7 mouse cellular contexts compared by ENCODE assay signal in the genomic region with DNA sequence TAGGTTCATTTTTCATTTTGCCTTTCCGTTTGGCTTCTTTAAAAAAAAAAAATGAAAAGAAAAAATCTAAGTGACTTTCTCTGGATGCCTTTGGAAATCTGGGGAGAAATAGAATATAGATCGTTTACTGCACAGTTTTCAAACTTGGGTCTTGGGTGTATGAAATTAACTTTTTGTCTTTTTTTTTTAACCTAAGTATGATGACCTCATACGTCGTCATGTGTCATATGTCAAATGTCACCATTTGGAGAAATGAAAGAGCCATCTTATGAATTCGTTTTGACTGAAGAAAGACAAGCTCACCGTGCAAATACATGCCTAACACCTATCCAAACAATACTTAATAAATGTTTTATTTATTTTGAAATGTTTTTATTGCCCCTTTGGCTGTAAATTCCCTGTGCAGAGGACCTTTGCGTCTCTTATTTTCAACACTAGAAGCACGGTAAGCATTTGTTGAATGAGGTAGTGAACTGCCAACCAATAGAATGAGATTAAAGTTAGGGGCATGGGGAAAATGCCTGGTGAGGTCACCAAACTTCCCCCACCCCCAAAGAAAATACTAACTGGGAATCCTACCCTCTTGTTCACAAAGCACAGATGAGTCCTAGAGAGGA. TPM values are rescaled to one million over a fixed set of nuclear protein-coding genes. Genes with fewer than 3 reads are reported as not detected.
DNase-seq lines count a peak whose midpoint lies in the region; ATAC-seq and TF ChIP-seq lines count a peak whose summit lies in the region.

No protein-coding gene starts in this region.

- 6% methylated on average over 8 of the region's 8 CpGs for WGBS in lung, adult 2 months
- 18% methylated on average over 8 of the region's 8 CpGs for WGBS in embryonic facial prominence, embryonic 10.5 days
- 6% methylated on average over 8 of the region's 8 CpGs for WGBS in intestine, embryonic 14.5 days

- no peak for DNase-seq in lung, adult 2 months
- DNase-seq in lung, postnatal 14 days = no peak
- no peak for DNase-seq in embryonic facial prominence, embryonic 10.5 days (ENCODE audit: low spot score)
- DNase-seq in intestine, embryonic 14.5 days (ENCODE audit: low spot score) = no peak
- no peak for DNase-seq in adrenal gland, postnatal 25 days
- DNase-seq in thymus, adult 18-20 months = no peak

- peaks cover 21% of the 10 kb centered on the region for H3K79me2 ChIP-seq in myocyte (ENCODE audit: control insufficient read depth, insufficient read depth)

- H3K9me3 ChIP-seq in embryonic facial prominence, embryonic 10.5 days = no peaks in the 10 kb centered on the region
- H3K9me3 ChIP-seq in intestine, embryonic 14.5 days (ENCODE audit: control insufficient read depth, low read length) = no peaks in the 10 kb centered on the region

- ATAC-seq in intestine, embryonic 14.5 days (replicated peaks; ENCODE audit: low FRiP score, low TSS enrichment, low read depth) = no peak

- peak overlapping the region; percentile 72 for H3K4me2 ChIP-seq in intestine, embryonic 14.5 days (ENCODE audit: low read length)
- H3K4me2 ChIP-seq in myocyte (ENCODE audit: low read depth) = peak overlapping the region; percentile 82

- peaks cover 26% of the 10 kb centered on the region for H3K27me3 ChIP-seq in embryonic facial prominence, embryonic 10.5 days (replicated peaks; ENCODE audit: low read depth, poor library complexity, severe bottlenecking)
- no peaks in the 10 kb centered on the region for H3K27me3 ChIP-seq in intestine, embryonic 14.5 days (replicated peaks; ENCODE audit: control insufficient read depth, insufficient read depth, low read length)
- no peaks in the 10 kb centered on the region for H3K27me3 ChIP-seq in myocyte (ENCODE audit: control insufficient read depth, insufficient read depth, insufficient read length)

- H3K4me3 ChIP-seq in lung, adult 2 months (replicated peaks; ENCODE audit: extremely low read depth, low read depth, low read length) = peak overlapping the region; percentile 97
- H3K4me3 ChIP-seq in embryonic facial prominence, embryonic 10.5 days = peak overlapping the region; percentile 97
- peak overlapping the region; percentile 89 for H3K4me3 ChIP-seq in intestine, embryonic 14.5 days (ENCODE audit: low read depth, low read length)
- peak overlapping the region; percentile 65 for H3K4me3 ChIP-seq in myocyte

- TF ChIP-seq POLR2A in lung, adult 2 months (IDR thresholded peaks at IDR 0.05; ENCODE audit: borderline replicate concordance, extremely low read depth, low read depth, low read length) = no peak
- TF ChIP-seq POLR2A in myocyte (IDR thresholded peaks at IDR 0.05; ENCODE audit: insufficient read length, low read depth) = no peak

- peaks cover 8% of the 10 kb centered on the region for H3K4me1 ChIP-seq in lung, adult 2 months (ENCODE audit: control insufficient read depth, insufficient read depth, low read length)
- H3K4me1 ChIP-seq in embryonic facial prominence, embryonic 10.5 days = peaks cover 23% of the 10 kb centered on the region
- peaks cover 11% of the 10 kb centered on the region for H3K4me1 ChIP-seq in intestine, embryonic 14.5 days (replicated peaks; ENCODE audit: control insufficient read depth, insufficient read depth, low read length)

- peak overlapping the region; percentile 96 for H3K27ac ChIP-seq in embryonic facial prominence, embryonic 10.5 days (replicated peaks)
- peak overlapping the region; percentile 92 for H3K27ac ChIP-seq in intestine, embryonic 14.5 days (ENCODE audit: low read depth)

- TF ChIP-seq CTCF in lung, adult 2 months (IDR thresholded peaks at IDR 0.05; ENCODE audit: insufficient read depth, low read length) = no peak

- H3K36me3 ChIP-seq in embryonic facial prominence, embryonic 10.5 days (replicated peaks) = peaks cover 21% of the 10 kb centered on the region
- H3K36me3 ChIP-seq in intestine, embryonic 14.5 days (ENCODE audit: control insufficient read depth, insufficient read depth, low read length) = no peaks in the 10 kb centered on the region
- H3K36me3 ChIP-seq in myocyte (ENCODE audit: control insufficient read depth, insufficient read depth) = peaks cover under 1% of the 10 kb centered on the region

- peak overlapping the region; percentile 93 for H3ac ChIP-seq in myocyte (ENCODE audit: control insufficient read depth, insufficient read length)

- H3K9ac ChIP-seq in intestine, embryonic 14.5 days (ENCODE audit: low read length) = peak overlapping the region; percentile 93

TF ChIP-seq in myocyte, 11 proteins besides CTCF, POLR2A, EP300 and RAD21:
- TF ChIP-seq CEBPB (IDR thresholded peaks at IDR 0.05; ENCODE audit: insufficient read depth, poor library complexity, severe bottlenecking) (no peak), TCF3 (IDR thresholded peaks at IDR 0.05; ENCODE audit: insufficient read length, low read depth) (no peak), MYOG (IDR thresholded peaks at IDR 0.05; ENCODE audit: control insufficient read depth in 1 of 3, insufficient read depth in 1 of 3, insufficient read length in 2 of 3, low read depth in 2 of 3) (no peak), USF1 (IDR thresholded peaks at IDR 0.05; ENCODE audit: low read depth) (no peak), REST (IDR thresholded peaks at IDR 0.05; ENCODE audit: insufficient read depth, insufficient read length) (no peak), E2F4 (IDR thresholded peaks at IDR 0.05; ENCODE audit: insufficient read depth) (no peak)

RNA-seq across cellular contexts. Expression of a gene that starts 0.8 kb away (rescaled TPM):
- polyA plus RNA-seq in lung, adult 2 months (2012; rRNA removed) = 5.8 and 7.0 TPM in 2 replicates
- polyA plus RNA-seq in embryonic facial prominence, embryonic 10.5 days (2016; fragmentation: Nextera tagmentation; extraction: Ambion mirVana) = 2.5 and 2.8 TPM in 2 replicates
- polyA plus RNA-seq in intestine, embryonic 14.5 days (2014; fragmentation: Nextera tagmentation; extraction: Ambion mirVana) = 5.2 and 5.6 TPM in 2 replicates
- 4.2 TPM for polyA plus RNA-seq in myocyte (2012; fragmentation: generic; extraction: Trizol)
- total RNA-seq in adrenal gland, postnatal 25 days (2021) = 22.5 and 25.0 TPM in 2 replicates

RNA-seq across cellular contexts. Expression of a gene that starts 53.9 kb away (rescaled TPM):
- polyA plus RNA-seq in lung, adult 2 months (2012; rRNA removed) = 3.5 and 4.3 TPM in 2 replicates
- polyA plus RNA-seq in embryonic facial prominence, embryonic 10.5 days (2016; fragmentation: Nextera tagmentation; extraction: Ambion mirVana) = 2.4 and 8.1 TPM in 2 replicates
- 0.60 and 0.69 TPM in 2 replicates for polyA plus RNA-seq in intestine, embryonic 14.5 days (2014; fragmentation: Nextera tagmentation; extraction: Ambion mirVana)
- polyA plus RNA-seq in myocyte (2012; fragmentation: generic; extraction: Trizol) = 0.08 TPM
- total RNA-seq in adrenal gland, postnatal 25 days (2021) = 0.18 TPM in 1 of 2 replicates, not detected in the other
